Mouse (Mus musculus) kidney, postnatal 0 days (tissue): ENCODE data around the gene Hoxa3. TPM values are rescaled to one million over a fixed set of nuclear protein-coding genes. Genes with fewer than 3 reads are reported as not detected.

Source experiments
- ATAC-seq: fragments of 200-750 bp; cut with Nextera tagmentation; replicated peaks from 2 replicates; pipeline ENCODE4 v1.8.0; 2017; ENCODE audit warnings: low read depth, moderate number of reproducible peaks, moderate TSS enrichment, moderate library complexity; ENCODE audit not compliant: low FRiP score
- DNase-seq: peaks from one replicate; pipeline ENCODE4 v3.0.0-alpha.2; 2016; ENCODE audit warnings: low spot score
- H3K27ac ChIP-seq: fragments of 300-500 bp; sonication (generic); 2 replicates; pipeline ENCODE4 v1.5.1; 2014; ENCODE audit warnings: mild to moderate bottlenecking
- H3K27me3 ChIP-seq: fragments of 300-500 bp; sonication (generic); 2 replicates; pipeline ENCODE4 v1.6.1; 2014; ENCODE audit warnings: low read length, mixed read lengths; ENCODE audit not compliant: insufficient read depth
- H3K36me3 ChIP-seq: fragments of 300-500 bp; sonication (generic); 2 replicates; pipeline ENCODE4 v1.6.1; 2014; ENCODE audit warnings: low read length, mixed read lengths; ENCODE audit not compliant: insufficient read depth
- H3K4me1 ChIP-seq: fragments of 300-500 bp; sonication (generic); replicated peaks from 2 replicates; pipeline ENCODE4 v1.6.1; 2014; ENCODE audit warnings: antibody characterized with exemption, low read length, mixed read lengths; ENCODE audit not compliant: insufficient read depth
- H3K4me2 ChIP-seq: fragments of 300-500 bp; sonication (generic); 2 replicates; pipeline ENCODE4 v1.6.1; 2014; ENCODE audit warnings: mild to moderate bottlenecking, low read length, moderate library complexity, mixed read lengths
- H3K4me3 ChIP-seq: fragments of 300-500 bp; sonication (generic); replicated peaks from 2 replicates; pipeline ENCODE4 v1.5.1; 2014; ENCODE audit warnings: low read depth, low read length
- H3K9ac ChIP-seq: fragments of 300-500 bp; sonication (generic); 2 replicates; pipeline ENCODE4 v1.6.1; 2014; ENCODE audit warnings: low read depth, low read length
- H3K9me3 ChIP-seq: fragments of 300-500 bp; sonication (generic); replicated peaks from 2 replicates; pipeline ENCODE4 v1.6.1; 2016; ENCODE audit warnings: low read length, inconsistent platforms, mixed read lengths
- CTCF ChIP-seq: IDR thresholded peaks from 2 replicates; pipeline ENCODE4 v1.5.1; 2016; ENCODE audit warnings: antibody characterized with exemption, low read depth, mild to moderate bottlenecking, moderate library complexity
- WGBS: fragments of 180-500 bp; shearing (Covaris S2); extraction: QIAGEN DNeasy Blood & Tissue Kit; methylation state at CpG from one replicate; pipeline ENCODE4 v1.1.7; 2014; 5-methylcytosine and 5-hydroxymethylcytosine counted together
- polyA plus RNA-seq: library from polyadenylated mRNA; unstranded; fragments of >200 nt; fragmentation: Nextera tagmentation; extraction: Ambion mirVana; gene quantifications from 2 replicates; pipeline ENCODE4 v1.2.1, GENCODE M21; 2015

Hoxa3 gene
- polyA plus RNA-seq, 1 experiment from 2014 or later, result 4.8 TPM

DNA sequence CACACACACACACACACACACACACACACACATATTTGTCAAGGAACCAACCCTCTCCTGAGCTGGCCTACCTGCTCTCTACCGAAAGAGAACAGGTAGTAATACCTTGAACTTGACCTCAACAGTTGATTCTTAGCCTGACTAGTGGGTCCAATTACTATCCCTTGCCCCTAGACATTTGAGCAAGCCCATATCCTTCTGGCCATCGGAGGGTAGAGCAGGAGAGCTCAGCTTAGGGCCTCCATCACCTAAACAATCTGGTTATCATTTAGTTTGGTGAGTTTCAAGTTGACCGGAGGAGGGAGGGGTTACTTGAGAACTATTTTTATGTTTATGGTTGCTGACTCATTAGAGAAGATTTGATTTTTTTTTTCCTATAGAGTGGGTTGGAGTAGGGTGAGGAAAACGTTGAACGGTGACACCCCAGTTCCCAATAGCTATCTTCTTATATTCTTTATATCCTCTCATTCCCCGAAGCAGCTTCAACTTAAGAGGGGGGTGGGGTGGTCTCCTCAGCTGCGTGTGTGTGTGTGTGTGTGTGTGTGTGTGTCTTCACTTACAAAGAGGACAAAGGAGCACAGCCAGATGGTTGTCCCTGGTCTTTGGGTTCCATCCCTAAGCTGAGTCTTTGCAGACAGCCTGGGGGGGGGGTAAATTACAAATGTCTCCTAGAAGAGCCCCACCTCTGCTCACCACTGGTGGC is 38.2 kb upstream of the Hoxa3 start:
- Histone ChIP-seq H3K9me3 (no peaks in the 10 kb centered on the region), H3K4me2 (no peak overlapping the region), H3K27ac (no peak overlapping the region), H3K9ac (no peak overlapping the region), H3K27me3 (peaks cover 36% of the 10 kb centered on the region), H3K36me3 (no peaks in the 10 kb centered on the region), H3K4me3 (no peak overlapping the region), H3K4me1 (peaks cover 22% of the 10 kb centered on the region)
- DNase-seq, result no peak
- TF ChIP-seq CTCF, result no peak
- ATAC-seq, result no peak
- 59% methylated on average over 7 of the region's 7 CpGs for WGBS

GRCm38 (mm10) chr6:52249826-52250225 is 36.7 kb upstream of the Hoxa3 start:
- Histone ChIP-seq H3K27me3 (peaks cover 26% of the 10 kb centered on the region), H3K4me2 (peak overlapping the region; percentile 90), H3K27ac (peak overlapping the region; percentile 78; the same call in 1 of the 2 replicates), H3K4me1 (peaks cover 22% of the 10 kb centered on the region), H3K36me3 (no peaks in the 10 kb centered on the region), H3K4me3 (peak overlapping the region; percentile 72; the same call in 1 of the 2 replicates), H3K9ac (peak overlapping the region; percentile 52; the same call in 1 of the 2 replicates), H3K9me3 (no peaks in the 10 kb centered on the region)
- DNase-seq (no peak), ATAC-seq (no peak)
- WGBS, result 39% methylated on average over 4 of the region's 4 CpGs
- no peak for TF ChIP-seq CTCF

- DNase-seq (no peak), ATAC-seq (no peak)
- H3K27ac ChIP-seq, result peak overlapping the region; percentile 78; the same call in 1 of the 2 replicates
- H3K4me1 ChIP-seq, result peaks cover 22% of the 10 kb centered on the region
- WGBS, result 14% methylated on average over 16 of the region's 16 CpGs
- H3K4me3 ChIP-seq, result peak overlapping the region; percentile 72
- peak overlapping the region; percentile 52; the same call in 1 of the 2 replicates for H3K9ac ChIP-seq
- peaks cover 25% of the 10 kb centered on the region for H3K27me3 ChIP-seq
- no peaks in the 10 kb centered on the region for H3K36me3 ChIP-seq
- TF ChIP-seq CTCF, result no peak
- no peaks in the 10 kb centered on the region for H3K9me3 ChIP-seq
- H3K4me2 ChIP-seq, result peak overlapping the region; percentile 90
Measured at GRCm38 (mm10) chr6:52249415-52249738, 36.2 kb upstream of the Hoxa3 start.

- Histone ChIP-seq H3K9ac (peak overlapping the region; percentile 60), H3K4me1 (peaks cover 19% of the 10 kb centered on the region), H3K9me3 (no peaks in the 10 kb centered on the region), H3K27me3 (peaks cover 20% of the 10 kb centered on the region), H3K4me3 (peak overlapping the region; percentile 72), H3K4me2 (peak overlapping the region; percentile 90), H3K27ac (peak overlapping the region; percentile 78), H3K36me3 (no peaks in the 10 kb centered on the region)
- TF ChIP-seq CTCF, result no peak
- ATAC-seq (no peak), DNase-seq (peak; percentile 77)
- 11% methylated on average over 27 of the region's 27 CpGs for WGBS
Measured at GRCm38 (mm10) chr6:52248638-52249414, 35.7 kb upstream of the Hoxa3 start.

GRCm38 (mm10) chr6:52247766-52248637 is 34.9 kb upstream of the Hoxa3 start:
- WGBS, result 10% methylated on average over 23 of the region's 23 CpGs
- DNase-seq, result no peak
- H3K4me1 ChIP-seq, result peaks cover 13% of the 10 kb centered on the region

DNA sequence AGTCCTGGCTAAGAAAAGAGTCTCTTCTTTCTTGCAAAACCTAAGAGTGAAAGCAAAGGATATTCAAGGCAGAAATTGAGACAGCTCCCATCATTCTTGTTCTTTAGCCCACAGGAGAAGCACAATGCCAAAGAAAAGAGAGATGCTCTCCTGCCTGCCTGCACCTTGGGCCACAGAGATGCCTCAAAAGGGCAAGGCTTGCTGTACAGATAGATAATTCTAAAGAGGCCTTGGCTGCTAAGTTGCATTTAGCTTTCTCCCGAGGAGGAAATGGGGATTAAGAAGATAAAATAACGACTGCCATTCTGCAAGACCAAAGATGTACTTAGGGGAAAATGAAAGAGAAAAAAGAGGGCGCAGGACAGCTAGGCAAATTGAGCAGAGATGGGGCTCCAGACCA is 33.8 kb upstream of the Hoxa3 start:
- Histone ChIP-seq H3K4me2 (peak overlapping the region; percentile 90), H3K9me3 (no peaks in the 10 kb centered on the region), H3K4me3 (peak overlapping the region; percentile 72), H3K27me3 (peaks cover 10% of the 10 kb centered on the region; the same call in 1 of the 2 replicates), H3K4me1 (peaks cover 13% of the 10 kb centered on the region), H3K27ac (peak overlapping the region; percentile 88), H3K9ac (peak overlapping the region; percentile 93), H3K36me3 (no peaks in the 10 kb centered on the region)
- DNase-seq, result no peak
- 15% methylated on average over 3 of the region's 3 CpGs for WGBS
- no peak for TF ChIP-seq CTCF
- ATAC-seq, result no peak

More at GRCm38 (mm10) chr6:52247766-52248637, 34.9 kb upstream of the Hoxa3 start:
- H3K4me3 ChIP-seq, result peak overlapping the region; percentile 72
- H3K36me3 ChIP-seq, result no peaks in the 10 kb centered on the region
- peak overlapping the region; percentile 90 for H3K4me2 ChIP-seq
- TF ChIP-seq CTCF, result no peak
- peaks cover 20% of the 10 kb centered on the region for H3K27me3 ChIP-seq
- peak overlapping the region; percentile 78 for H3K27ac ChIP-seq
- H3K9ac ChIP-seq, result peak overlapping the region; percentile 60
- no peak for ATAC-seq
- H3K9me3 ChIP-seq, result no peaks in the 10 kb centered on the region
